Mouse (Mus musculus) lung, postnatal 0 days (tissue): ENCODE measurements around the gene 2610528A11Rik. TPM values are rescaled to one million over a fixed set of nuclear protein-coding genes. Genes with fewer than 3 reads are reported as not detected.
A peak's percentile ranks its signal among the peaks of the same experiment; 100 is the strongest.

Source experiments
- ATAC-seq: fragments of 200-750 bp; cut with Nextera tagmentation; 2 replicates; pipeline ENCODE4 v1.8.0; 2017; ENCODE audit warnings: moderate library complexity
- DNase-seq: peaks from one replicate; pipeline ENCODE4 v3.0.0-alpha.2; 2016; ENCODE audit warnings: low spot score
- H3K27ac ChIP-seq: fragments of 300-500 bp; sonication (generic); 2 replicates; pipeline ENCODE4 v1.5.1; 2014; ENCODE audit warnings: antibody characterized with exemption, mild to moderate bottlenecking, low read length, mixed read lengths
- H3K27me3 ChIP-seq: fragments of 300-500 bp; sonication (generic); replicated peaks from 2 replicates; pipeline ENCODE4 v1.6.1; 2014; ENCODE audit warnings: low read length, mixed read lengths; ENCODE audit not compliant: insufficient read depth
- H3K36me3 ChIP-seq: fragments of 300-500 bp; sonication (generic); 2 replicates; pipeline ENCODE4 v1.6.1; 2014; ENCODE audit warnings: low read length, mixed read lengths; ENCODE audit not compliant: insufficient read depth
- H3K4me1 ChIP-seq: fragments of 300-500 bp; sonication (generic); 2 replicates; pipeline ENCODE4 v1.6.1; 2014; ENCODE audit warnings: antibody characterized with exemption, low read depth, low read length, mixed read lengths; ENCODE audit not compliant: insufficient read depth
- H3K4me2 ChIP-seq: fragments of 300-500 bp; sonication (generic); replicated peaks from 2 replicates; pipeline ENCODE4 v1.6.1; 2014; ENCODE audit warnings: low read depth, mild to moderate bottlenecking, low read length, moderate library complexity, mixed read lengths
- H3K4me3 ChIP-seq: fragments of 300-500 bp; sonication (generic); 2 replicates; pipeline ENCODE4 v1.5.1; 2014; ENCODE audit warnings: low read depth, low read length
- H3K9ac ChIP-seq: fragments of 300-500 bp; sonication (generic); replicated peaks from 2 replicates; pipeline ENCODE4 v1.6.1; 2014; ENCODE audit warnings: low read depth, mild to moderate bottlenecking
- H3K9me3 ChIP-seq: fragments of 300-500 bp; sonication (generic); 2 replicates; pipeline ENCODE4 v1.6.1; 2016; ENCODE audit warnings: low read length, mixed read lengths
- CTCF ChIP-seq: IDR thresholded peaks from 2 replicates; pipeline ENCODE4 v1.5.1; 2016; ENCODE audit warnings: antibody characterized with exemption, mild to moderate bottlenecking
- EP300 ChIP-seq: IDR thresholded peaks from 2 replicates; pipeline ENCODE4 v1.6.1; 2016; ENCODE audit warnings: antibody characterized with exemption, mild to moderate bottlenecking, control low read depth
- whole genome bisulfite sequencing: fragments of 180-500 bp; shearing (Covaris S2); extraction: QIAGEN DNeasy Blood & Tissue Kit; methylation state at CpG from one replicate; pipeline ENCODE4 v1.1.7; 2014; 5-methylcytosine and 5-hydroxymethylcytosine counted together
- polyA plus RNA-seq: library from polyadenylated mRNA; unstranded; fragments of >200 nt; fragmentation: Nextera tagmentation; extraction: Ambion mirVana; gene quantifications from 2 replicates; pipeline ENCODE4 v1.2.1, GENCODE M21; 2015

Gene 2610528A11Rik
- polyA plus RNA-seq, 1 experiment from 2014 or later, result 0.27 TPM

DNA sequence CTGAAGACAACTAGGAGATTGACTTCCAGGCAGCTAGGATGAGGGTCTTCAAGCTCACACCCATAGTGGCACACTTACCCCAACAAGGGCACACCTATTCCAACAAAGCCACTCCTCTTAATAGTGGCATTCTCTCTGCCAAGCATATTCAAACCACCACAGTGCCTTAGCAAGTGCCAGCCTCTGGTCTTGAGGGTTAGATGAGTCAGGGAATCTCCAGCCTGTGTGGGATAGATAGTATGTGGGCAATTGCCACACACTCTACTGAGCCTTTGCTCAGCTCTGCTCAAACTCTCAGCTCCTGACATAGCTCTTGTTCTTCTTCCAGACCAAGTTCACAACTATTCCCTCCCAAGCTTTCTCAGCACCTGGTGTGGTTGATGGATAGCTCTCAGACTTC, 2.5 kb downstream of the 2610528A11Rik start:
- Histone ChIP-seq H3K9me3 (no peaks in the 10 kb centered on the region), H3K9ac (no peak overlapping the region), H3K36me3 (no peaks in the 10 kb centered on the region), H3K4me1 (no peaks in the 10 kb centered on the region), H3K4me2 (no peak overlapping the region), H3K27me3 (no peaks in the 10 kb centered on the region), H3K27ac (no peak overlapping the region), H3K4me3 (no peak overlapping the region)
- DNase-seq (no peak), ATAC-seq (no peak)
- TF ChIP-seq CTCF, result no peak
- no peak for TF ChIP-seq EP300

DNA sequence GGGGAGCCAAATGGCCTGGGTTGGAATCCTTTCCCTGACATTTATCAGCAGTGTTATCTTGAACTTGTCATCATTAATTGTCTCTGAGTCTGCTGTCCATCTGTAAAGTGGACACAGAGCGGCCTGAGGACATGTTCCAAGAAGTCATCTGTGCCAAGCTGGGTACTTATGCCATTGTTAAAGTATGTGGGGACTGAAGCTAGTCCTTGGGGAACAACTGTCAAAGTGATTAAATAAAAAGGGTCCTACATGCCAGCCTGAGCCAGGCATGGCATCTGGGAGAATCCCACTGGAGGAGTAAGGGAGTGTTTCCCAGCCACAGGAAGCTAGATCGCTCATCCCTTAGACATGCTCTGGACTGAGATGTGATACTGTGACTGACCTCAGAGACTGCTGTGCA, 3.4 kb downstream of the 2610528A11Rik start:
- DNase-seq, result no peak
- Histone ChIP-seq H3K9me3 (no peaks in the 10 kb centered on the region), H3K27ac (no peak overlapping the region), H3K27me3 (no peaks in the 10 kb centered on the region), H3K36me3 (no peaks in the 10 kb centered on the region), H3K4me2 (no peak overlapping the region), H3K9ac (no peak overlapping the region), H3K4me3 (no peak overlapping the region), H3K4me1 (no peaks in the 10 kb centered on the region)
- no peak for ATAC-seq
- WGBS, result 65% methylated on average over 2 of the region's 2 CpGs
- no peak for TF ChIP-seq CTCF
- TF ChIP-seq EP300, result no peak

DNA sequence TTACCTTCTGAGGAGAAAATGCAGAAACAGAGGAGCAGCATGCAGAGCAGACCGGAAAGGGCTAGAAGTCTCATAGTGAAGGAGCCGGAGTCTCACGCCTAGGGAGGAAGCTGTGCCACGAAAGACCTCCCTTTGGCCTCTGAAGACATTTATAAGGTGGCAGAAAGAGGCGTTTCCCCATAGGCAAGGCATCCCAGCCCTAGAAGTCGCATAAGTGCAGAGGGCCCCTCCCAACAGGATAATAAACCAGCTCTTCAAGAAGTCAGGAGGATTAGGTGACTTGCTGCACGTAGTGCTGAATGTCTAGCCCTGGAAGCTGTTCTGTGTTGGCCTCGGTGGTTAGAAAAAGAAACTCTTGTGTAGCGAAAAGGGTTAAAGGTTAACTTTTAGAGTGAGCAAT, 3.8 kb downstream of the 2610528A11Rik start:
- TF ChIP-seq CTCF (no peak), EP300 (no peak)
- no peaks in the 10 kb centered on the region for H3K9me3 ChIP-seq
- H3K4me2 ChIP-seq, result no peak overlapping the region
- H3K4me1 ChIP-seq, result no peaks in the 10 kb centered on the region
- H3K27me3 ChIP-seq, result no peaks in the 10 kb centered on the region
- no peak overlapping the region for H3K4me3 ChIP-seq
- ATAC-seq (no peak), DNase-seq (no peak)
- 48% methylated on average over 9 of the region's 9 CpGs for WGBS
- H3K9ac ChIP-seq, result no peak overlapping the region
- no peaks in the 10 kb centered on the region for H3K36me3 ChIP-seq
- no peak overlapping the region for H3K27ac ChIP-seq

GRCm38 (mm10) chr14:37109460-37109859, 4.4 kb downstream of the 2610528A11Rik start:
- Histone ChIP-seq H3K4me2 (no peak overlapping the region), H3K9ac (no peak overlapping the region), H3K4me3 (no peak overlapping the region), H3K4me1 (no peaks in the 10 kb centered on the region), H3K27ac (no peak overlapping the region), H3K27me3 (no peaks in the 10 kb centered on the region), H3K9me3 (no peaks in the 10 kb centered on the region), H3K36me3 (no peaks in the 10 kb centered on the region)
- 65% methylated on average over 8 of the region's 8 CpGs for WGBS
- ATAC-seq (no peak), DNase-seq (no peak)
- TF ChIP-seq EP300, result no peak
- TF ChIP-seq CTCF, result no peak

GRCm38 (mm10) chr14:37105846-37106245, 8.0 kb downstream of the 2610528A11Rik start:
- TF ChIP-seq CTCF, result no peak
- TF ChIP-seq EP300, result no peak
- Histone ChIP-seq H3K27ac (no peak overlapping the region), H3K36me3 (no peaks in the 10 kb centered on the region), H3K4me2 (no peak overlapping the region), H3K9ac (no peak overlapping the region), H3K4me1 (no peaks in the 10 kb centered on the region), H3K4me3 (no peak overlapping the region), H3K9me3 (no peaks in the 10 kb centered on the region), H3K27me3 (no peaks in the 10 kb centered on the region)
- DNase-seq (no peak), ATAC-seq (no peak)
- 19% methylated on average over 7 of the region's 7 CpGs for WGBS

- TF ChIP-seq CTCF, result no peak
- ATAC-seq, result peak; percentile 44
- no peak overlapping the region for H3K9ac ChIP-seq
- H3K4me1 ChIP-seq, result no peaks in the 10 kb centered on the region
- no peaks in the 10 kb centered on the region for H3K27me3 ChIP-seq
- no peaks in the 10 kb centered on the region for H3K9me3 ChIP-seq
- peak; percentile 45 for DNase-seq
- H3K27ac ChIP-seq, result no peak overlapping the region
- H3K4me2 ChIP-seq, result no peak overlapping the region
- H3K36me3 ChIP-seq, result no peaks in the 10 kb centered on the region
- H3K4me3 ChIP-seq, result no peak overlapping the region
- WGBS, result 36% methylated on average over 5 of the region's 5 CpGs
Measured at GRCm38 (mm10) chr14:37104747-37105146, 9.1 kb downstream of the 2610528A11Rik start.

DNA sequence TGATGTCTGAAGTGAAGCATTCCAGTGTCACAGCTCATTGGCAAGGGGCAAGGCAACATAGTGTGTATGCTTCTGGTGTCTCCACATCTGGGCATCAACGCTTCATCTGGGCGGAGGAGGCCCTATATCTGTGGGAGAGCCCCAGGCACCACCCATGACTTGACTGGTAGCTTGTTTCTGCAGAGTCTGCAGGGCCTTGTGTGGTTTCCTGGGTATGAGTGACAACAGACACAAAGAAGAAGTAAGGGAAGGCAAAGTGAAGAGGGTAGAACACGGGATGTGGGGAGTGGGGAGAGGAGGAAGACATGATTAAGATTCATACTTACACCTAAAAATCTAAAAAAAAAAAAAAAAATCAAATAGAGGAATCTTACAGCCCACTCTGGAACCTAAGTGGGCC, 11.3 kb downstream of the 2610528A11Rik start:
- Histone ChIP-seq H3K4me1 (no peaks in the 10 kb centered on the region), H3K9me3 (no peaks in the 10 kb centered on the region), H3K9ac (no peak overlapping the region), H3K27me3 (0 out of 2 replicates have a peak, but pooled peaks cover 9% of the 10 kb centered on the region), H3K27ac (no peak overlapping the region), H3K36me3 (no peaks in the 10 kb centered on the region), H3K4me3 (no peak overlapping the region), H3K4me2 (no peak overlapping the region)
- 71% methylated on average over 3 of the region's 3 CpGs for WGBS
- no peak for ATAC-seq
- DNase-seq, result no peak
- TF ChIP-seq EP300, result no peak
- no peak for TF ChIP-seq CTCF
